Mouse (Mus musculus): ENCODE results near the gene Mymx.

The Mymx gene

DNA sequence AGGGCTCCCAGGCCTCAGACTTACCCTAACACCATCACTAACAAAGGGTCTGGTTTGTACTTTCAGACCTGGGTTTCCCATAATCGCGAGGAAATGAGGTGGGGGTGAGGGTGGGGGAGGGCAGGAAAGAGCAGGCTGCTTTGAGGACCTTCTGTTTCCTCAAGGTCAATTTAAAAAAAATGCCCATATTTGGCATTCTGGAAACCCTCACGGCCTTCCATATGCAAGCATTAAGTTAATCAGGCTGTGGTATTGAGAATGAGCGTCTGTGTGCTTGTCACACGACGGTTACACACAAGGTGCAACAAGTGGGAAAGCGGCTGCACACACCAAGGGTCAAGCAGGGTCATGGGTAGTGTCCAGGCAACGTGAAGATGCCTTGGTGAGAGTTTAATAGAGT lies 10.1 kb upstream of the Mymx start:
- in situ Hi-C loops (cut with MboI, MseI): no loop called here

DNA sequence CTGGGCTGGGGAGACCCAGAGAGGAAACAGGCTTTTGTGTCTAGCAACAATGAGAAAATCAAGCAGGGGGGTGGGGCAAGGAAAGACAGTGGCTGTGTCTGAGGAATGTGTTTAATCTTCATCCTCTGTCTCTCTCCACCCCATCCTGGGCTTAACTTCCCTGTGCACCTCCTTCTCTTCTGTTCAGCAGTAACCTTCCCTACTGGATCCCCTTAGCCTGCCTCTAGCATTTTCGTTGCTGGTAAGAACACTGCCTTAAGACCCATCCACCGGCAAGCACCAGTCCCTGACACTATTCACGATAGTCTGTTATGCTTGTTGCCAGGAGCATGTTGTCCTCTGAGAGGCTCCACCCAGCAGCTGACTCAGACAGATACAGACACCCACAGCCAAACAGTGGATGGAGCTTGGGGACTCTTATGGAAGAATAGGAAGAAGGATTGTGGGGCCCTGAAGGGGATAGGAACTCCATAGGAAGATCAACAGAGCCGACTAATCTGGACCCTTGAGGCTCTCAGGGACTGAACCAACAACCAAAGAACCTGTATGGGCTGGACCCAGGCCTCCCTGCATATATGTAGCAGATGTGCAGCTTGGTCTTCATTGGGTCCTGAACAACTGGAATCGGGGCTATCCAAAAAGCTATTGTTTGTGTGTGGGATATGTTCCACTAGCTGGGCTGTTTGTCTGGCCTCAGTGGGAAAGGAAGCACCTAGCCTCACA lies 8.4 kb upstream of the Mymx start:
- in situ Hi-C loops (cut with MboI, MseI): no loop called here

DNA sequence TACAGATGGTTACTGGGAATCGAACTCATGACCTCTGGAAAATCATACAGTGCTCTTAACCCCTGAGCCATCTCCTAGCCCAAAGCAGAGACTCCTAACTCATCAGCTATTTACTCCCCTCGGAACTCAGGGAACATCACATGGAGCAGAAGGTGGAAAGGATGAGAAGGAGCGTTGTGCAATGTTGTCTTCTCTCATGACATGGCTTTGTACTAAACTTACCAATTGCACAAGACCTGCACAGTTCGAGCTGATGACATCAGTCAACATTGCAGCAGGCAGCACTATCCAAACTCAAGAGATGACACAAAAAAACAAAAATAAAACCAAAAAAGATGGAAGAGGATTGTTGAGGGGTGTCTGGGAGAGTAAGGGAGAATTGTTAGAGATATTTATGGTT lies 6.5 kb upstream of the Mymx start:
- in situ Hi-C loops (cut with MboI, MseI): no loop called here

DNA sequence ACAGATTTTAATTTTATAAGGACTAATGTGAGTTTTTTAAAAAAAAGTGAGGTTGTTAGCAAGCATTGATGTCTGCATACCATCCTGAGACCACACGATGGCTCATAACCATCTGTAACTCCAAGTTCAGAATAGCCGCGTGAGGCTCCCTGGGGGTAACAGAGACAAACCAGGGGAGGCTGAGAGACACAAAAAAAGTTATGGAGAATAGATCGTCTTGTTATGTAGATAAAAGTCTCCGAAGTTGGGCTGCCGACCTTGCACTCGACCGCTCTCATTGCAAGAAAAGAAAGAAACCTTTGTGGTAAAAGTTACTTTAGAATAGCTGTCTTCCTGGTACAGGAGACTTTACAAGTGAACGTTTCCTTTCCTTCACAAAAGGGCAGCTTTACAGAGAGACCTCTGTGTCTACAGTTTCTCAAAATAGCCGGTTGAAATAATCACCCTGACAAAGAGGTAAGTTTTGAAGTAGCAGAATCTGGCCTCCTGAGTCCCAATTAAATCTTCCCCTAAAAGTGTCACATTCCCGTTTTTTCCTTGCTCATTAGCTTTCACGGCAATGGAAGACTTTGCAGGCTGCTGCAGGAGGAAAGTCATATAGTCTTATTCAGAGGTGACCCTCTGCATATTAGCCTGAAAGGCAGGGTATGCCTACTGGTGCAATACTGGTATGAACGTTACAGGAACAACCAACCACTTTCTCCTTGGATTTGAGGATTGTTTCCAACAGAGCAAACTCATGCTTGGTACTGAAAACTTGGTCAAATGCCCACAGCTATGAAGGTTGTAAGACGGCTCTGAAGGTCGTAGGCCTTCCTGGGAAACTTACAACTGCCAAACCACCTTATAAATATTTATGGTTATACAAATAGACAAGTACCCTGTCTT lies 5.3 kb upstream of the Mymx start:
- in situ Hi-C loops (cut with MboI, MseI): no loop called here

DNA sequence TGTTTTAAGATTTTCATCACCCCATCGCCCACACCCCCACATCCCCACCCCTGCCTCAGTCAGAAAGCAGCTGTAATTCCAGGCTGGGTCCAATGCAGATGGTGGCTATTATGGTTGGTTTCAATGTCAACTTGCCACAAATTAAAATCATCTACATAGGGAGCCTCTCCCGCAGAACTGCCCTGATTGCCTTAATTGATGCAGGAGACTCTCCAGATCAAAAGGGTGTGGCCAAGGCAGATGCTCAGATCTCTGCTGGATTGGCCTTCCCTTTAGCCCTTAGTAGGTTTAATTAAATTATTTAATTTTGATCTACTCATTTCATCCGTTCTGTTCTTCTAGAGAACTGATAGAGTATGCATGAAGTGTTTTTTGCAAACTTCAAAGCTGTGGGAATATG lies 1.1 kb upstream of the Mymx start:
- in situ Hi-C loops (cut with MboI, MseI): no loop called here

DNA sequence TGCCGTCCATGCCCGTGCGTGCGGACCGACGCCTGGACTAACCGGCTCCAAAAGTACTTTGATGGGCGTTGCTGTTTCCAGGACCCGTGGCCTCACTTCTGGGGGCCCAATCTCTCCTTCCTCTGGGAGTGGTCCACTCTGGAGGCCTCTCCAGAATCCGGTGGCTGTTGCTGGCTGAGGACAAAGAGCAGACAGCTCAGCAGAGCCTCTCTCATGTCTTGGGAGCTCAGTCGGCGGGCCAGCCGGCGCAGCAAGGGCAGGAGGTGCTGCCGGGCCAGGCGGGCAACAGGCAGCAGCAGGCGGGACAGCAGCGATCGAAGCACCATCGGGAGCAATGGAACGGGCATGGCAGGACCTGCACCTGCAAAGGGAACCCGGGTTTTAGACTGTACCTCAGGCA lies 577 bp downstream of the Mymx start:
- in situ Hi-C loops (cut with MboI, MseI): no loop called here

DNA sequence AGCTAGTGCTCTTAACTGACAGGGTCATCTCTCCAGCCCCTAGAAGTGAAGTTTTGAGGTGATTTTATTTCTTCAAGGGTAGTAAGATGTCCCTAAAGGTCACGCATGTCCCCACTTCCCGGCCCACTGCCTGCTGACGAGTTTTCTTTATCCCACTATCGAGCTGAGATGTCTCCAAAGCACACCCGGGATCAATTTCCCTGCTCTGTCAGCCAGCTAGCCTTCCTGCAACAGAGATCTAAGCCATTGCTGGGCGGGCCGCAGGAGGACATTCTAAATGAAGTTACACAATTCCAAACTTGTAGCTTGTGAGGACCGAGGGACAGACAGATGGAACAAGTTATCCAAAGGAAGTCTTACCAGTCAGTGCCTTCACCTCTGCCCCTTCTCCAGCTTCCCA lies 1.6 kb downstream of the Mymx start:
- in situ Hi-C loops (cut with MboI, MseI): no loop called here

DNA sequence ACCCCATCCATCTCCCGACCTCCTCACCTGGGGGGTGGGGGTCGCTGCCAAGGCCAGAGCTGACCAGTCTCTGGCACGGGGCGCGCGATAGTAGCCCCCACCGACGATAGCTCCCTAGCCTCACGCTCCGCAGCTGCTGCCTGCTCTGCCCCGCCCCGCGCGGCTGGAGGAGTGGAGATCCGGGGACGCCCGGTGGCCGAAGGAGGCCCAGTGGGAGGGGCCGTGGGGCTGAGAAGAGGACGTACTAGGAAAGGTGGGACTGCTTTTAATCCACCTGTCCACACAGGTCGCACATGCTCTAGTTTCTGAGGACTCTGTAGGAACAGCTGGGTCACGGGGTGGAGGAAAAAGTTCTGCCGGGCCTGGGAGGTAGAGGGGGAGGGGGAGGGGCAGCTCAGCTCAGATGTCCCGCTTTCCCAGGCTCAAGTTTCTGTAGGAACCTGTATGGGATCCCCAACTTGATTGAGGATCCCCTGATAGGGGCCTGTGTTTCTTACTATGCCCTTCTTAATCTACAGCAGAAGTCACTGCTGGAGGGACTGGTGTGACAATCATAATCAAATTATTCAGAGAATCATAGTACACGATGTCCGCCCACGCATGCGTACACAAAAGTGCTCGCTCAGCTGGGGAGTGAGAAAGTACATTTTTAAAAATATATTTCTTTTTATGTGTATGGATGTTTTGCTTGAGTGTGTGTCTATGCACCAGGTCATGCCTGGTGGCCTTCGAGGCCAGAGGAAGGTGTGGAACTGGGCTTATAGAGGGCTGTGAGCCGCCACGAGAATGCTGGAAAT lies 2.3 kb downstream of the Mymx start, which contains the start of gene Slc29a1:
TSS of gene Slc29a1 (minus strand) at position 161 of the 797 bp plus-strand sequence.
- in situ Hi-C loops (cut with MboI, MseI): loop anchor here in 1 of 2 experiments (10.0 kb wide), 1 partner anchor 1615 kb away; no protein-coding TSS in a partner anchor

DNA sequence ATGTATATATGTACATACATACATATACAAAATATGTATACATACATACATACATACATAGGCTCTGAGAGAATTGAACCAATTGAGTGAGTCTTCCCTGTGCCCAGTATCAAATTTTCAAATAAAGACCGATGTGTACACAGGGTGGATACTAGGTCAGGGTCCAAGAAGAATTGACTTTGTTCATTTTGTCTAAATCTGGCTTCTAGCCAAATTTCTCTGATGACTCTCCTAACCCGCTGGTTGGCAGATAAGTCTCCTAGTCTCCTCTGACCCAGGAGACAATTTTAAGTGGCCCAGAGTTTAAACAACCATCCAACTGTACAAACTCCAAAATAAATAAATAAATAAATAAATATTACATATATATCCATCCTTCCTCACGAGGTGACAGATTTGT lies 3.0 kb downstream of the Mymx start:
- in situ Hi-C loops (cut with MboI, MseI): loop anchor here in 1 of 2 experiments (10.0 kb wide), 1 partner anchor 1616 kb away; no protein-coding TSS in a partner anchor

DNA sequence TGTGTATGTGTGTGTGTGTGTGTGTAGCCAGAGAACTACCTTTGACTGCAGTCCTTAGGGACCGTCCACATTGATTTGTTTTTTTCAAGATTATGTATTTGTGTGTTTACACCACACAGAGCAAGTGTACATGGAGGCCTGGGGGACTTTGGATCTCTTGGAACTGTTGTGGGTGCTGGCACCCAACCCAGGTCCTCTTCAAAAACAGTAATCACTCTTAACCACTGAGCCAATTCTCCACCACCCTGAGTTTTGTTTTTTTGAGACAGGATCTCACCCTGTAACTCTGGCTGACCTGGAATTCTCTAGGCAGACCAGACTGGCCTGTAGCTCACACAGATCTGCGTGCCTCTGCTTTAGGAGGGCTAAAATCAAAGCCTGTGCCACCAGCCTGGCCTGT lies 3.5 kb downstream of the Mymx start:
- in situ Hi-C loops (cut with MboI, MseI): loop anchor here in 1 of 2 experiments (10.0 kb wide), 1 partner anchor 1616 kb away; no protein-coding TSS in a partner anchor

DNA sequence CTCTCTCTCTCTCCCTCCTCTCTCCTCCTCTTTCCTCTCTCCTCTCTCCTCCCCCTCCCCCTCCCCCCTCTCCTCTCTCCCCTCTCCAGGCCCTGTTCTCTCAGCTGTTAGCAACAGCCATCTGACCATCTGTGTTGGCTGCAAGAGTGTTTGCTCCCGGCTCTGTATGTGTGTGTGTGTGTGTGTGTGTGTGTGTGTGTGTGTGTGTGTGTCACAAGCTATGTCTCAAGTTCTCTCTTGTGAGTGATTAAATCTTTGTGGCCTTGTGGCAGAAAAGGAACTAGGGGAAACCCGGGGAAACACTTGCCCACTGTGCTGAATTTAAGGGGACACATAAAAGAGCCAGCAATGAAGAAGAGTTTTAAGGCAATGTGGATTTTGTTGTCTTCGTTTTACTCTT lies 4.1 kb downstream of the Mymx start:
- in situ Hi-C loops (cut with MboI, MseI): loop anchor here in 1 of 2 experiments (10.0 kb wide), 1 partner anchor 1617 kb away; no protein-coding TSS in a partner anchor

DNA sequence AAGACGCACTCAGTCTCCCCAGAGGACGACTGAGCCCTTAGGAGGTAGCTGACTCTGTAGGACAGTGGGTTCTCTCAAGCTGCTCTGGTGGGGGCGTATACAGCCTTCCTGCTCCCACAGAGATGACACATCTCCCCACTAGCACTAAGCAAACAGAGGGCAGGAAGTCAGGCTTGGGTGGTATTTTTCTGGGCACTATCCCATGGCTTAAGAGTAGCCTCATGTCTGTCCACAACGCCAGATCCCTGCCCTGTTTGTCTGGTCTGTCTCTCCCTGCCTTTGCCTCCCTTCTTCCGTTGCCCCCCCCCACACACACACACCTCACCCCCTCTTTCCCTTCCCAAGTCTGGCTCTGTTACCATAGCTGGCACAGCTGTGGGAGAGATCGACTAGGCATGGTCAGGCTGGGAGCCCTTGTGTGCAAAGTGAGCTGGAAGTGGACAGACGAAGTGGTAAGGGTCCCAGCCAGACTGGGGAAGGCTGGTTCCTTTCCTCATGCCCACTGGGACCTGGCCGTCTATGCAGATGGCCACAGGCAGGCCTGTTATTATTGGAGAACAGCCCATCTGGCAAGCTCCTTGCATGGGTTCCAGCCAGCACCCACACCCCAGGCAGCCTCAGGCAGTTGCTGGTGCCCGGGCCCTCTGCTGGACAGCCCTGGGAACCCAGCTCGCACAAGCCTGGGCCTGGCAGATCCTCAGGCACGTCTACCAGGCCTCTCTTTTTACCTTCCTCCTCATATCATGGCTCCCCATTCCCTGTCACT lies 5.1 kb downstream of the Mymx start:
- in situ Hi-C loops (cut with MboI, MseI): loop anchor here in 1 of 2 experiments (10.0 kb wide), 1 partner anchor 1618 kb away; no protein-coding TSS in a partner anchor

DNA sequence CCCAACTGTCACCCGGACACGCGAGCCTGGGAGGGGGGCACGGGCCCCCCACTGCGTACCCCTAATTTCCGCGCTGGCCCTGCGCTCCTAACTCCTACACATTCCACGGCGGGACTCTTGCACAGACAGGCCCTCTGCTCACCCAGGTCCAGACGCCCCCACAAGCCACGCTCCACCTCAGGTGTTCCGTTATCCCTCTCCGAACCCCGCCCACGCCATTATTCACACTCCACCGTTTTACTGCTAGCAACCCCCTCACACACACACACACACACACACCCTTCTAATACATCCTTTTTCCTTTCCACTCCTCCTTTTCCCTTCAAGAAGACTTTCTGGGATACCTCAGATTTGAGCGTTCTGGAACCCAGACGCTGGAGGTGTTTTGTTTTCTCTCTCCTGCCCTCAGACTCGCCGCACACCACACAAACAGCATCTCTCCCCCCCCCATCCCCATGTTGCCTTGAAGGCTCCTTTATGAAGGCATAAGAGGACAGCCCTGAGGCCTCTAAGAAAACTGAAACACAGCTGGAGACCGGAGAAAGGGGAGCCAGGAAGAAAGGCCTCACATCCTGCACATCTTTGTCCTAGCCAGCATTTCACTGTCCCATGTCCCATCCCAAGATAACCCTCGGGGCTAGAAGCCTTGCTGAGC lies 6.0 kb downstream of the Mymx start:
- in situ Hi-C loops (cut with MboI, MseI): loop anchor here in 1 of 2 experiments (10.0 kb wide), 1 partner anchor 1619 kb away; no protein-coding TSS in a partner anchor

DNA sequence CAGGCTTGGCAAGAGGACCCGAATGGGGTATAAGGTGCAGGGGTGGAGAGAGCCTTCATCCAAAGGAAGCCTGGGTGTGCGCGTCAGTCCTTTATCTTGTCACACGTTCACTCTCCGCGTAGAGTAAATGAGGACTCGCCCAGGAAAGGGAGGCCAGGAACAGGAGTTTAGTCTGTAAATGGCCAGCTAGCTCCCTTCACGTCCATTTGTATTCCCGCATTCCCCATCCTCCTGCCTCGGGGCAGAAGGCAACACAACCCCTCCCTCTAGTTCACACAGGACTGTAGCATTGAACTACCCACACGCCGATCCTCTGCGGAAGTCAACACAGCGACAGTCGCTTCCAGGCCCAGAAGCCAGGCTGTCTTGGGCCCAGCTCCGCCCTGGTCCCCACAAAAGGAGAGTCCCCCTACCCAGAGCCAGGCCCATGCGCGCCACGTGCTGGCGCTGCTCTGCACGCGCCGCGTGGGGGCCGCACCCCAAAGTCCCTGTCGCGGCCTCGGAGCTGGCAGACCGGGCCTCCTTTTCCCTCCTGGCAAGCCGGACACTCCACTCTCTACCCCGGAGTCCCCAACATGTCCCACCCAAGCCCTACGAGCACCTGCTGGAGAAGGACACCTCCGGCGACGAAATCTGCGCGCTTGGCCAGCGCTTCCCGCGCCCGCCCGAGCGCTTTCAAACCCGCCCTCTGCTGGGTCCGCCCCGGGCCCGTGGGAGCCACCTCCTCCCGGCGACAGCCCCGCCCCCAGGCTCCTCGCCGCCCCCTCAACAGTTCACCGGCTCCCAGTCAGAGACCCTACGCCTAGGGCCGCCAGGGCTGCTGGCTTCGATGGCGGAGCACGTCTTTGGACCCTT lies 6.8 kb downstream of the Mymx start:
- in situ Hi-C loops (cut with MboI, MseI): loop anchor here in 1 of 2 experiments (10.0 kb wide), 1 partner anchor 1620 kb away; no protein-coding TSS in a partner anchor

DNA sequence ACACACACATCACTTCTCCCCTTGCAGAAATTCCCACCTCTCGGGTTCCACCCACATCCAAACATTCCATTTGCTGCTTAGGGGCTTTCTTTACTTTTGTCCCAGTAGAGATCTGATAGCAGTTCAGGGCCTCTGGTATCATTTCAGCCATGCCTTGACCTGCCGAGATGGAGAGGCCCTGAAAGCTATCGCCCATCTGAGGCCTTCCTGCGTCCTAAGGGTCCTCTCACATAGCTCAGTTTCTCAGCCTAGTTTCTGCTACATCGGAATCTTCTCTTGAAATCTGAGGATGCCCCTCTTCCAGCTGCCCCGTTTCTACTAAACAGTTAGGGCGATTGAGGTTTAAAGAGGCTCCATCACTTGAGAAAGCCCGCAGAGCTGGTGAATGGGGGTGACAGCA lies 7.7 kb downstream of the Mymx start:
- in situ Hi-C loops (cut with MboI, MseI): loop anchor here in 1 of 2 experiments (10.0 kb wide), 1 partner anchor 1621 kb away; no protein-coding TSS in a partner anchor

DNA sequence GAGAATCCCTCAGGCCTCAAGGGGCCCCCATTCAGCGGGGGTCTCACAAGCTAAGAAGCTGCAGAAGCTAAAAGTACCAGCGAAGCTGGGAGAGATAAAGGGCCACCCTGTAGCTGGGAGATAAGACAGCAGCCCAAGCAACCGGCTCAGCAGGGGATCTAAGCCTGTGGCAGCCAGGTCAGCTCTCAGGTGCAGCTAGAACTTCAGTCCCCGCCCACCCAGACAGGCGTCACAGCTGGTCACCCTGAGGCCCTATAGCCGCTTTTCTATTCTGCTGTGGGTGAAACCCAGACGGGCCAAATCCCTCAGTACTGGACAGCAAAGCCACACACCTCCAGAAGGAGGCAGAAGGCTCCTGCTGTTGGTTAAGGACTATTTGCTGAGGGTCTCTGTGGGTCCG lies 8.4 kb downstream of the Mymx start:
- in situ Hi-C loops (cut with MboI, MseI): loop anchor here in 1 of 2 experiments (10.0 kb wide), 1 partner anchor 1621 kb away; no protein-coding TSS in a partner anchor

DNA sequence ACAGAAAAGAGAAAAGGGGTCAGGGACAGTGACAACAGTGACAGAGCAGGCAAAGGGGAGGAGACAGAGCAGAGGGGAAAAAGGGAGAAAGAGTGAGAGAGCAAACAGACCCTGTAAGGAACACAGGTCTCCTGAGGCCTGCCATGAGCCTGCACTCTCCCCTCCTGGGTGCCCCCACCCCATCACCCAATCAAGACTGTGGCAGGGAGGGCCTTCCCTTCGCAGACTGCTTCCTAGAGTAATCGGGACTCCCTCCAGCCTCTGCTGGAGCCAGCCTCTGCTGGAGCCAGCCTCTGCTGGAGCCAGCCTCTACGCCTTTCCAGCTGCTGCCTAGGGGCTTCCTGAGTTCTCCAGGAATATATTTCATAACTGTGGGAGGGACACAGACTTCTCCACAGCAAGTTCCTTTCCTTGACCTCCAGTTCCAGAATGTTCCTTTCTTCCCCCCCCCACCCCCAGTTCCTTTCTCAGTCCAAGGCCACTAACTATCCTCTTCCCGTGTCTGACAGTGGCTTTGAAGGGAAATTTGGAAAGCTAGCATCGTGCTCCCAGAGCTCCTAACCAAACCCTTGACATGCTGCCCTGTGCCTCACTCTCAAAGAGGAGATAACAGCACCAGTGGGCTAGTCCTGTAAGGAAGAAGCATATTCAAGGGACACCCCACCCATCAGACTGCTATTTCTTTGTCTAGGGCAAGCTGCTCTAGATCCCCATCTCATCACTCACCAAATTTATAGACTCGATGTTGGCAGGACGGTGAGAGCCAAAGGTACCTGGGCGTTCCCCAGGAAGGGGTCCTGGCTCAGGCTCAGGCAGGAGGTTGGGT lies 9.1 kb downstream of the Mymx start:
- in situ Hi-C loops (cut with MboI, MseI): loop anchor here in 1 of 2 experiments (10.0 kb wide), 1 partner anchor 1622 kb away; no protein-coding TSS in a partner anchor
